Mouse (Mus musculus) midbrain, embryonic 13.5 days (tissue): ENCODE measurements around the gene Uri1. TPM values are rescaled to one million over a fixed set of nuclear protein-coding genes. Genes with fewer than 3 reads are reported as not detected.

Source experiments
- ATAC-seq: fragments of 200-750 bp; cut with Nextera tagmentation; 2 replicates; pipeline ENCODE4 v1.8.0; 2017; ENCODE audit warnings: mild to moderate bottlenecking, moderate TSS enrichment, moderate library complexity
- H3K27ac ChIP-seq: fragments of 300-500 bp; sonication (generic); 2 replicates; pipeline ENCODE4 v1.5.1; 2015; ENCODE audit warnings: inconsistent platforms, mild to moderate bottlenecking, moderate library complexity
- H3K27me3 ChIP-seq: fragments of 300-500 bp; sonication (generic); 2 replicates; pipeline ENCODE4 v1.6.1; 2015; ENCODE audit warnings: mild to moderate bottlenecking, inconsistent platforms
- H3K36me3 ChIP-seq: fragments of 300-500 bp; sonication (generic); 2 replicates; pipeline ENCODE4 v1.6.1; 2015; ENCODE audit warnings: mild to moderate bottlenecking, inconsistent platforms
- H3K4me1 ChIP-seq: fragments of 300-500 bp; sonication (generic); replicated peaks from 2 replicates; pipeline ENCODE4 v1.6.1; 2015; ENCODE audit warnings: inconsistent platforms
- H3K4me2 ChIP-seq: fragments of 300-500 bp; sonication (generic); replicated peaks from 2 replicates; pipeline ENCODE4 v1.6.1; 2015; ENCODE audit warnings: moderate library complexity, mild to moderate bottlenecking, inconsistent platforms
- H3K4me3 ChIP-seq: fragments of 300-500 bp; sonication (generic); replicated peaks from 2 replicates; pipeline ENCODE4 v1.5.1; 2015; ENCODE audit warnings: mild to moderate bottlenecking, inconsistent platforms
- H3K9ac ChIP-seq: fragments of 300-500 bp; sonication (generic); replicated peaks from 2 replicates; pipeline ENCODE4 v1.6.1; 2015; ENCODE audit warnings: mild to moderate bottlenecking, inconsistent platforms
- H3K9me3 ChIP-seq: fragments of 300-500 bp; sonication (generic); 2 replicates; pipeline ENCODE4 v1.6.1; 2016; ENCODE audit warnings: mild to moderate bottlenecking, inconsistent platforms
- WGBS: fragments of 180-500 bp; shearing (Covaris S2); methylation state at CpG from one replicate; pipeline ENCODE4 v1.1.7; 2015; 5-methylcytosine and 5-hydroxymethylcytosine counted together
- polyA plus RNA-seq: library from polyadenylated mRNA; unstranded; fragments of >200 nt; fragmentation: Nextera tagmentation; extraction: Ambion mirVana; gene quantifications from 2 replicates; pipeline ENCODE4 v1.2.1, GENCODE M21; 2015

The Uri1 gene
- polyA plus RNA-seq, 1 experiment from 2014 or later, result 34.7 TPM

GRCm38 (mm10) chr7:37911114-37911801, 112.1 kb downstream of the Uri1 start:
- peak; percentile 35 for ATAC-seq
- WGBS, result 30% methylated on average over 5 of the region's 5 CpGs
- H3K27me3 ChIP-seq, result no peaks in the 10 kb centered on the region
- no peak overlapping the region for H3K9ac ChIP-seq
- H3K27ac ChIP-seq, result no peak overlapping the region; the same call in 1 of the 2 replicates
- no peak overlapping the region for H3K4me2 ChIP-seq
- peaks cover 17% of the 10 kb centered on the region; the same call in 1 of the 2 replicates for H3K4me1 ChIP-seq
- H3K9me3 ChIP-seq, result no peaks in the 10 kb centered on the region
- no peak overlapping the region for H3K4me3 ChIP-seq
- no peaks in the 10 kb centered on the region for H3K36me3 ChIP-seq

DNA sequence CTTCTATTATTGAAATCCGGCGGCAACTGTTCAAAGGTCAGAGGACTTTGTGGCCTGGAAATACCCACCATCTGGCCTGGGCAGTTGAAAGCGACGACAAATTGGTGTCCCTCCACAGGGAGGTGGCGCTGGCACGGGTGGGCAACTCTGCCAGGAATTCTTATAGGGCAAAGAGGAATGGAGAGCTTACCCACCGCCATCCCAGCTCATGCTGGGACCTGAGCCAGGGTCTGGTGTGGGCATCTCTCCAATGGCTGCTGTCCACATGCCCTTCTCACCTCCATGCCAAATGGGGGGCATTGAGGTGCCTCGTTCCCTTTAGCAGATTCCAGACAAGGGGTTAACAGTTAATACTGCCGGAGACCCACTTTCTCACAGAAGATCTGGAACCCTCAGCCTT, 113.2 kb downstream of the Uri1 start:
- WGBS, result 84% methylated on average over 9 of the region's 9 CpGs
- Histone ChIP-seq H3K27ac (no peak overlapping the region), H3K9ac (no peak overlapping the region), H3K4me1 (peaks cover 17% of the 10 kb centered on the region; the same call in 1 of the 2 replicates), H3K27me3 (no peaks in the 10 kb centered on the region), H3K4me3 (no peak overlapping the region), H3K4me2 (no peak overlapping the region), H3K36me3 (no peaks in the 10 kb centered on the region), H3K9me3 (no peaks in the 10 kb centered on the region)
- ATAC-seq, result no peak

Other genes starting within 250 kb of the Uri1 start
- gene Zfp536, start 249.9 kb downstream of the Uri1 start, polyA plus RNA-seq, result 41.5 and 43.4 TPM in 2 replicates
- 15.7 and 17.6 TPM in 2 replicates for gene Ccne1, start 84.0 kb upstream of the Uri1 start, polyA plus RNA-seq
- 21.7 and 22.6 TPM in 2 replicates for gene 1600014C10Rik, start 159.7 kb upstream of the Uri1 start, polyA plus RNA-seq
- gene Plekhf1, start 204.5 kb upstream of the Uri1 start, polyA plus RNA-seq, result 0.58 TPM in 2 replicates
- 84.8 and 89.3 TPM in 2 replicates for gene Pop4, start 247.9 kb upstream of the Uri1 start, polyA plus RNA-seq